Mouse (Mus musculus): Measurements from ENCODE around the gene Pygb.

DNA sequence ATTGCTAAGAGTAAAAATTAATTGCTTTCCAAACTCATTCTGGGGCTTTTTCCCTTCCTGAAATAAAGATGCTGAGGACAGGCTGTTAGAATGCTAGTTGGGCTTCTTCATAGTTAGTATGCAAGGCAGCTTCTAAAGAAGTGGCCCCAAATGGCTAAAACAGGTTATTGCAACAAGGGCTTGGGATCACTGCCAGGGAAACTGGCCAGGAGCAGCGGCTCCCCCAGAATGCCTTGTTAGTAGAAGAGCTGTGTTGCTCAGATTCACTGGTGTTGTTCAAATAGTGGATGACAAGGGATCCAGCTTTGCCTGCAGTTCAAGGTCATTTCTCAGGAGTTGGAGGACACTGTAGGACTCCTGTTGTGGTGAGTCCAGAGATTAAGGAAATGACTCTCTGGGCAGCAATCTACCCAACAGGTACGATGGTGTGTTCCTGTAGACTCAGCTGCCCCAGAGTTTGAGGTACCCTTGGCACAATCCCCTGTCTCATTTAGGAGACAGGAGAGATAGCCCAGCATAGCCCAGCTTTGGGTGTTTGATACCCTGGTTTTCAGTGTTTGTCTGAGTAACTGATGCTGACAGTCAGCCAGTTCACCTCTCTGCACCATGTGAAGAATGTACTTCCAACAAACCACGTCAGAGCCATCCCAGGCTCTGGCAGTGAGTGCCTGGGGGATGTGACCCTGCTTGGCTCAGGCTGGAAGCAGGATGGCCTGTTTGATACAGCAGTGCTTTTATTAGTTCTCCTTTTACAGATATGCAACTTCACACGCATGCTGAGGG is 2.4 kb downstream of the Pygb start:
- TF ChIP-seq CTCF (IDR thresholded peaks at IDR 0.05; ENCODE audit: control insufficient read depth, insufficient read depth, insufficient replicate concordance, low read depth, low read length) (no peak), POLR2A (IDR thresholded peaks at IDR 0.05; ENCODE audit: control insufficient read depth, low read depth, low read length) (no peak)

All from testis, adult 2 months (tissue).